Mouse (Mus musculus): ENCODE measurements around the gene Wdfy2. TPM values are rescaled to one million over a fixed set of nuclear protein-coding genes. Genes with fewer than 3 reads are reported as not detected.
"Not testable (repeated sequence)": the region's sequence is repeated elsewhere in the genome, so short reads cannot be mapped to it uniquely, and the experiment has no call there.

Gene Wdfy2
- polyA plus RNA-seq, 1 experiment from 2014 or later, result 7.3 TPM

DNA sequence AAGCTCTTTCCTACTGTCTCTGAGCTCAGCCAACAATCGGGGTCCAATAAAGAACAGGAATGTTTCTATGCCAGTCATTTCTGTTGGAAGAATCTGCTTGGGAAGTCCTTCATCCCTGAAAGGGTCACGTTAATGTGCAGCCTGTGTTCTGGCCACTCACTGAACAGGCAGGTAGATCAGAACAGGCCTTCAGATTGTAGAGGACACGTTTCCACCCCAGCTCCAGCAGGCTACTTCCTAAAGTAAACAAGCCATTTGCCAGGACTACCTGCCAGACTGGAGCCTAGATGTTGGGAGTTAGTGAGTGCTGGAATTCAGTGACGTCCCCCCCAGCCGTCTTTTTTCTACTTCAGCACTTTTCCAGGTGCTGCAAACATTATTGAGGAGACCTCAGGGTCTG, 46.7 kb downstream of the Wdfy2 start:
- no peak for ATAC-seq (replicated peaks; ENCODE audit: low FRiP score)
- no peaks in the 10 kb centered on the region for H3K36me3 ChIP-seq
- H3K27ac ChIP-seq, result no peak overlapping the region
- H3K4me3 ChIP-seq (replicated peaks), result no peak overlapping the region
- no peaks in the 10 kb centered on the region for H3K9me3 ChIP-seq (replicated peaks)
- no peak overlapping the region for H3K9ac ChIP-seq
- whole genome bisulfite sequencing, result 34% methylated on average over 5 of the region's 5 CpGs
- peaks cover 20% of the 10 kb centered on the region for H3K4me1 ChIP-seq
- no peak overlapping the region for H3K4me2 ChIP-seq
- no peaks in the 10 kb centered on the region for H3K27me3 ChIP-seq

DNA sequence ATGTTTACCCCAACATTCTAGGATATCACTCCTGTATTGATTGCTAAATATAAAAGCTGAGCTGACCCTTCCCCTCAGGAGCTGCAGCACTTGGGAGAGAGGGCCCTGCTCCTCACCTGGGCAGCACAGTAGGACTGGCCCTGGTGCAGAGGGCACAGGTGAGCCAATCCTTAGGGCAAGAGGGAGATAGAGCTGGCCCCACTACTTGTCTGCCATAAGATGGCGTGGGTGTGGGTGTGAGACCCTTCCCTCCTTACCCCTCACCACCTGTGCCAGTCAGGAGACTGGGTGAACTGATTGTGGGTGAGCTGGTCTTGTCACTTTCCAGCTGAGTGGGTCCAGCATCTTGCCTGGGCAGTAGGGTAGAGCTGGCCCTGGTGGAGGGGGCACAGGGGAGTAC, 47.2 kb downstream of the Wdfy2 start:
- H3K9me3 ChIP-seq (replicated peaks), result no peaks in the 10 kb centered on the region
- H3K4me1 ChIP-seq, result peaks cover 15% of the 10 kb centered on the region
- H3K36me3 ChIP-seq, result no peaks in the 10 kb centered on the region
- H3K4me3 ChIP-seq (replicated peaks), result no peak overlapping the region
- H3K4me2 ChIP-seq, result no peak overlapping the region
- H3K27ac ChIP-seq, result no peak overlapping the region
- WGBS, result 87% methylated on average over 1 of the region's 1 CpGs
- no peak overlapping the region for H3K9ac ChIP-seq
- no peaks in the 10 kb centered on the region for H3K27me3 ChIP-seq
- peak; percentile 36; the same call in 1 of the 2 replicates for ATAC-seq (replicated peaks; ENCODE audit: low FRiP score)

DNA sequence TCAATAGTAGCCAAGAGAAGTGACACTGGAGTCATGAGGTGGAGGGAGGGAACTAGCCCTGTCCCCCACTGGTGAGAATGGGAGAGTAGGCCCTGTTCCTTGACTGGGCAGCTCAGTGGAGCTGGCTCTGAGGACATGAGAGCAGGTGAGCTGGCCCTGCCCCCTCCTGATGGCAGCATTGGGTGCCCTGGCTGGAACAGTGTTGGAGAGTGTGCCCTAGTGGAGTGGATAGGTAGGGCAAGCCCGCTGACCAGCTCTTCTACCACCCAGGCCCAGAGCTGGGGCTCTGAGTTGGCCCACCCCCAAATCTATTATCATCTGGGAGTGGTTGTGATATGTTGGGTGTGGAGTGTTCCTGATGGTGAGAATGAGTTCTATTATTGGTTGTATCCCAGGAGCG, 47.7 kb downstream of the Wdfy2 start:
- Histone ChIP-seq H3K27ac (no peak overlapping the region), H3K27me3 (no peaks in the 10 kb centered on the region), H3K4me1 (peaks cover 10% of the 10 kb centered on the region), H3K9ac (no peak overlapping the region), H3K4me2 (no peak overlapping the region), H3K4me3 (replicated peaks) (no peak overlapping the region), H3K36me3 (no peaks in the 10 kb centered on the region), H3K9me3 (replicated peaks) (no peaks in the 10 kb centered on the region)
- ATAC-seq (replicated peaks; ENCODE audit: low FRiP score), result 0 out of 2 replicates have a peak, but pooled peaks have one; percentile 18
- 100% methylated on average over 2 of the region's 2 CpGs for WGBS

DNA sequence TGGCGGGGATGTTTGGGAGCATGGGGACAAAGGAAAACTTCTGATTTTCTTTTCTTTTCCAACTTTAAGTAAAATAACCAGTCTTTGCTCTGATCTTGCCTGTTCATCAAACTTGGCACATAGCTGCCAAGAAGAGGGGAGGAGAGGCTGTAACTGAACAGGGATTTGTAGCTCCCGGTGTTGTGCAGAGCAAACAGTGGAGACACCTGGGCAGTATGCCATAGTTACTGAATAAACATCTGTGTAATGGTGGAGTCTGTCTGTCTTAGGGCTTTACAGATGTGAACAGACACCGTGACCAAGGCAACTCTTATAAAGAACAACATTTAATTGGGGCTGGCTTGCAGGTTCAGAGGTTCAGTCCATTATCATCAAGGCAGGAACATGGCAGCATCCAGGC, 53.9 kb downstream of the Wdfy2 start:
- 83% methylated on average over 3 of the region's 3 CpGs for WGBS
- no peak overlapping the region for H3K4me2 ChIP-seq

GRCm38 (mm10) chr14:62892771-62893641, 55.5 kb downstream of the Wdfy2 start:
- Histone ChIP-seq H3K4me1 (peaks cover 8% of the 10 kb centered on the region; the same call in 1 of the 2 replicates), H3K9me3 (replicated peaks) (no peaks in the 10 kb centered on the region), H3K4me2 (no peak overlapping the region), H3K27ac (no peak overlapping the region), H3K27me3 (no peaks in the 10 kb centered on the region), H3K36me3 (no peaks in the 10 kb centered on the region), H3K4me3 (replicated peaks) (no peak overlapping the region), H3K9ac (no peak overlapping the region)
- WGBS, result 66% methylated on average over 8 of the region's 8 CpGs
- 0 out of 2 replicates have a peak, but pooled peaks have one; percentile 25 for ATAC-seq (replicated peaks; ENCODE audit: low FRiP score)

More for the DNA sequence above, 53.9 kb downstream of the Wdfy2 start:
- H3K36me3 ChIP-seq, result no peaks in the 10 kb centered on the region
- peaks cover 8% of the 10 kb centered on the region; the same call in 1 of the 2 replicates for H3K4me1 ChIP-seq
- H3K27me3 ChIP-seq, result no peaks in the 10 kb centered on the region
- H3K9me3 ChIP-seq (replicated peaks), result no peaks in the 10 kb centered on the region
- no peak for ATAC-seq (replicated peaks; ENCODE audit: low FRiP score)
- no peak overlapping the region for H3K9ac ChIP-seq
- H3K4me3 ChIP-seq (replicated peaks), result no peak overlapping the region
- H3K27ac ChIP-seq, result no peak overlapping the region

- H3K4me3 ChIP-seq (replicated peaks); H3K36me3 ChIP-seq; H3K4me2 ChIP-seq; H3K4me1 ChIP-seq; H3K9me3 ChIP-seq (replicated peaks); H3K9ac ChIP-seq; H3K27ac ChIP-seq; H3K27me3 ChIP-seq: not testable (repeated sequence)
- WGBS, result 30% methylated on average over 5 of the region's 5 CpGs
- 0 out of 2 replicates have a peak, but pooled peaks have one; percentile 22 for ATAC-seq (replicated peaks; ENCODE audit: low FRiP score)
Observed at GRCm38 (mm10) chr14:62893642-62894180, 56.2 kb downstream of the Wdfy2 start.

- no peaks in the 10 kb centered on the region for H3K9me3 ChIP-seq (replicated peaks)
- H3K4me1 ChIP-seq, result peaks cover 8% of the 10 kb centered on the region; the same call in 1 of the 2 replicates
- no peaks in the 10 kb centered on the region for H3K27me3 ChIP-seq
- no peak overlapping the region for H3K4me3 ChIP-seq (replicated peaks)
- no peak overlapping the region for H3K9ac ChIP-seq
- H3K27ac ChIP-seq, result no peak overlapping the region
- no peak overlapping the region for H3K4me2 ChIP-seq
- H3K36me3 ChIP-seq, result no peaks in the 10 kb centered on the region
- ATAC-seq (replicated peaks; ENCODE audit: low FRiP score), result no peak
- WGBS, result 85% methylated on average over 8 of the region's 8 CpGs
Observed at GRCm38 (mm10) chr14:62894924-62895840, 57.7 kb downstream of the Wdfy2 start.

- H3K27ac ChIP-seq, result no peak overlapping the region
- no peak overlapping the region for H3K4me3 ChIP-seq (replicated peaks)
- H3K36me3 ChIP-seq, result no peaks in the 10 kb centered on the region
- H3K4me1 ChIP-seq, result peaks cover 6% of the 10 kb centered on the region; the same call in 1 of the 2 replicates
- H3K27me3 ChIP-seq, result no peaks in the 10 kb centered on the region
- no peaks in the 10 kb centered on the region for H3K9me3 ChIP-seq (replicated peaks)
- H3K4me2 ChIP-seq, result no peak overlapping the region
- ATAC-seq (replicated peaks; ENCODE audit: low FRiP score), result no peak
- WGBS, result 73% methylated on average over 6 of the region's 6 CpGs
- H3K9ac ChIP-seq, result no peak overlapping the region
Observed at GRCm38 (mm10) chr14:62898061-62898460, 60.6 kb downstream of the Wdfy2 start.

DNA sequence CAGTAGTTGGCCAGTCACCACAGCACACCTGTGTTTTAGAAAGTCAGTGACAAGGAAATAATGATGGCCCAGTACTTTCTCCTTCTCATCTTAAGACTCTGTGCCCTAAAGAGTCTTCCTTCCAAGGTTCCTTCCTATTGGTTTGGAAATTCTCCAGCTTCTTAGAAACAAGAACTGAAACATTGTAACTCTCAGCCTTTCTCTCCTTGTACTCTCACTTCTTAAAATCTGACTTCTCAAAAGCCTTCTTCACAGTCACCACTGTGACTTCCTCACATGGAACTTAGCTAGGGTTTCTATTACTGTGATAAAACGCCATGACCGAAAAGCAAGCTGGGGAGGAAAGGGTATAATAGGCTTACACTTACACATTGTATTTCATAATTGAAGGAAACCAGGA, 70.4 kb downstream of the Wdfy2 start:
- no peaks in the 10 kb centered on the region for H3K36me3 ChIP-seq
- 93% methylated on average over 2 of the region's 2 CpGs for WGBS

GRCm38 (mm10) chr14:62908550-62908949, 71.1 kb downstream of the Wdfy2 start:
- Histone ChIP-seq H3K27ac (no peak overlapping the region), H3K4me2 (no peak overlapping the region)

More for the DNA sequence above, 70.4 kb downstream of the Wdfy2 start:
- Histone ChIP-seq H3K4me2 (no peak overlapping the region), H3K4me1 (0 out of 2 replicates have a peak, but pooled peaks cover 4% of the 10 kb centered on the region), H3K27me3 (no peaks in the 10 kb centered on the region), H3K9me3 (replicated peaks) (no peaks in the 10 kb centered on the region), H3K4me3 (replicated peaks) (no peak overlapping the region), H3K9ac (no peak overlapping the region), H3K27ac (no peak overlapping the region)
- ATAC-seq (replicated peaks; ENCODE audit: low FRiP score), result no peak

GRCm38 (mm10) chr14:62910859-62911258, 73.4 kb downstream of the Wdfy2 start:
- H3K4me3 ChIP-seq (replicated peaks), result no peak overlapping the region
- no peaks in the 10 kb centered on the region for H3K9me3 ChIP-seq (replicated peaks)
- 0 out of 2 replicates have a peak, but pooled peaks cover 2% of the 10 kb centered on the region for H3K4me1 ChIP-seq
- H3K27ac ChIP-seq, result no peak overlapping the region
- no peak overlapping the region for H3K4me2 ChIP-seq
- no peak for ATAC-seq (replicated peaks; ENCODE audit: low FRiP score)
- WGBS, result 84% methylated on average over 4 of the region's 4 CpGs
- no peak overlapping the region for H3K9ac ChIP-seq
- H3K36me3 ChIP-seq, result no peaks in the 10 kb centered on the region
- H3K27me3 ChIP-seq, result no peaks in the 10 kb centered on the region

More at GRCm38 (mm10) chr14:62908550-62908949, 71.1 kb downstream of the Wdfy2 start:
- H3K4me1 ChIP-seq, result 0 out of 2 replicates have a peak, but pooled peaks cover 4% of the 10 kb centered on the region
- no peaks in the 10 kb centered on the region for H3K36me3 ChIP-seq
- no peaks in the 10 kb centered on the region for H3K9me3 ChIP-seq (replicated peaks)
- WGBS, result 90% methylated on average over 5 of the region's 5 CpGs
- H3K27me3 ChIP-seq, result no peaks in the 10 kb centered on the region
- ATAC-seq (replicated peaks; ENCODE audit: low FRiP score), result no peak
- no peak overlapping the region for H3K9ac ChIP-seq
- H3K4me3 ChIP-seq (replicated peaks), result no peak overlapping the region
